In the genomic region with DNA sequence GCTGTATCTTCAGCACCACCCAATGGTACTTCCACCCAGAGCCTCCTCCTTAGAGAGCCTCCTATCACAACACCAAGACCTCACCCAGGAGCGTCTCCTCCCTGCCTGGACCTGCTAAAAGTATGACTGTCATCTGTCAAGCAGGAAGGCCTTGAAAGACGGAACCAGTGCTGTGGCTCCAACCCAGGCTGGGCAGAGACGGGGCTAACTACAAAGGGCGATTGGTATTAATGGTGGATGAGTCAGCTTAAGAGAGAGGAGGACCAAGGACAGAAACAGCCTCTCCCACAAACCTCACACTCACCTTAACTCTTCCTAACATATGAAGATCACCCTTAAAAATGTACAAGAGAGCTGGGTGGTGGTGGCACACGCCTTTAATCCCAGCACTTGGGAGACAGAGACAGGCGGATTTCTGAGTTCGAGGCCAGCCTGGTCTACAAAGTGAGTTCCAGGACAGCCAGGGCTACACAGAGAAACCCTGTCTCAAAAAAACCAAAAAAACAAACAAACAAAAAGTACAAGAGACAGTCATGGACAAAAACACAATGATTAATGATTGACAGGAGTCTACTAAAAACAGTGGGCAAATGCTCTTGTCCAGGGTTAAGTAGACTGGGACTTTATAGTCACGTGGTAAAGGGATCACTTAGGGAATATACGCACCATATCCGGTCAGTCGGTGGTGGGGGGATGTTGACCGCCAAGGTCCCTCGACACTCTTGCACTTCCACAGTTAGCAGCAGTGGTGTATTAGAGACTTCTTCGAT, we compare ENCODE assay signal across 26 mouse cellular contexts. TPM values are rescaled to one million over a fixed set of nuclear protein-coding genes. Genes with fewer than 3 reads are reported as not detected.
A peak's percentile ranks its signal among the peaks of the same experiment; 100 is the strongest.
DNase-seq lines count a peak whose midpoint lies in the region; ATAC-seq and TF ChIP-seq lines count a peak whose summit lies in the region.
"Had no signal": no experiment of that assay in that cellular context is flagged by ENCODE, and none has a peak within 500 bp of the region (broad histone marks: within the 10 kb centered on the region; RNA-seq: fewer than 3 reads in every experiment).

No protein-coding gene starts in this region.

- no peak overlapping the region for H3K4me2 ChIP-seq in heart, embryonic 12.5 days
- no peak overlapping the region for H3K4me2 ChIP-seq in forebrain, embryonic 11.5 days (ENCODE audit: low read depth, low read length, severe bottlenecking)
- H3K4me2 ChIP-seq: embryonic facial prominence, embryonic 12.5 days; embryonic facial prominence, embryonic 15.5 days; hindbrain, embryonic 12.5 days; hindbrain, embryonic 15.5 days; intestine, embryonic 15.5 days had no signal

- H3K9me3 ChIP-seq in heart, embryonic 12.5 days (replicated peaks) = peaks cover 5% of the 10 kb centered on the region; the same call in 1 of the 2 replicates
- H3K9me3 ChIP-seq in forebrain, embryonic 11.5 days (ENCODE audit: control insufficient read depth, low read length) = no peaks in the 10 kb centered on the region
- H3K9me3 ChIP-seq: embryonic facial prominence, embryonic 12.5 days; embryonic facial prominence, embryonic 15.5 days; heart, embryonic 10.5 days; hindbrain, embryonic 12.5 days; hindbrain, embryonic 15.5 days; intestine, embryonic 15.5 days had no signal

- H3K9ac ChIP-seq in heart, embryonic 12.5 days = no peak overlapping the region
- no peak overlapping the region for H3K9ac ChIP-seq in liver, adult 2 months (ENCODE audit: low read depth, low read length)
- no peak overlapping the region for H3K9ac ChIP-seq in forebrain, embryonic 11.5 days (ENCODE audit: low read length)
- H3K9ac ChIP-seq: embryonic facial prominence, embryonic 12.5 days; embryonic facial prominence, embryonic 15.5 days; forebrain, postnatal 0 days; hindbrain, embryonic 12.5 days; hindbrain, embryonic 15.5 days; intestine, embryonic 15.5 days had no signal

- H3K27me3 ChIP-seq in heart, embryonic 12.5 days (replicated peaks) = no peaks in the 10 kb centered on the region
- H3K27me3 ChIP-seq in liver, adult 2 months (ENCODE audit: control insufficient read depth, insufficient read depth, low read length) = no peaks in the 10 kb centered on the region
- no peaks in the 10 kb centered on the region for H3K27me3 ChIP-seq in forebrain, embryonic 11.5 days (ENCODE audit: control insufficient read depth, insufficient read depth, low read length)
- H3K27me3 ChIP-seq: embryonic facial prominence, embryonic 12.5 days; embryonic facial prominence, embryonic 15.5 days; hindbrain, embryonic 12.5 days; hindbrain, embryonic 15.5 days; intestine, embryonic 15.5 days had no signal

- H3K4me1 ChIP-seq in heart, embryonic 12.5 days (replicated peaks) = peaks cover 19% of the 10 kb centered on the region
- peaks cover 25% of the 10 kb centered on the region for H3K4me1 ChIP-seq in liver, adult 2 months (ENCODE audit: control insufficient read depth, insufficient read depth, low read length)
- H3K4me1 ChIP-seq in forebrain, embryonic 11.5 days (replicated peaks; ENCODE audit: control insufficient read depth, insufficient read depth, low read length) = no peaks in the 10 kb centered on the region
- H3K4me1 ChIP-seq: embryonic facial prominence, embryonic 15.5 days had no signal

- H3K4me3 ChIP-seq in heart, embryonic 12.5 days = no peak overlapping the region
- H3K4me3 ChIP-seq in liver, adult 2 months (ENCODE audit: insufficient read depth, low read depth, low read length) = no peak overlapping the region
- H3K4me3 ChIP-seq in forebrain, embryonic 11.5 days (ENCODE audit: low read depth, low read length) = no peak overlapping the region
- H3K4me3 ChIP-seq: embryonic facial prominence, embryonic 12.5 days; embryonic facial prominence, embryonic 15.5 days; gastrocnemius, adult 2 months; heart, embryonic 10.5 days; hindbrain, embryonic 12.5 days; hindbrain, embryonic 15.5 days; intestine, embryonic 15.5 days had no signal

- ATAC-seq in heart, embryonic 12.5 days (ENCODE audit: insufficient number of reproducible peaks, low FRiP score) = no peak
- no peak for ATAC-seq in forebrain, embryonic 11.5 days (replicated peaks; ENCODE audit: low FRiP score)
- ATAC-seq: CD4-positive, CD25-positive, alpha-beta regulatory T cell, adult 4 months; forebrain, embryonic 14.5 days; forebrain, postnatal 0 days; intestine, embryonic 15.5 days had no signal

- no peak for TF ChIP-seq POLR2A in liver, adult 2 months (IDR thresholded peaks at IDR 0.05; ENCODE audit: extremely low read depth, insufficient read depth, low read length)

- peaks cover 4% of the 10 kb centered on the region; the same call in 1 of the 2 replicates for H3K79me2 ChIP-seq in liver, adult 2 months (ENCODE audit: control insufficient read depth, insufficient read depth, low read length)

- TF ChIP-seq CTCF in liver, adult 2 months (IDR thresholded peaks at IDR 0.05; ENCODE audit: low read depth, low read length) = no peak

- 0 out of 2 replicates have a peak overlapping the region, but pooled peaks have one; percentile 19 for H3K27ac ChIP-seq in heart, embryonic 12.5 days (ENCODE audit: poor library complexity, severe bottlenecking)
- peak overlapping the region; percentile 93 for H3K27ac ChIP-seq in liver, adult 2 months (replicated peaks; ENCODE audit: insufficient read depth, low read depth, low read length)
- no peak overlapping the region for H3K27ac ChIP-seq in forebrain, embryonic 11.5 days (ENCODE audit: low read depth, low read length)
- H3K27ac ChIP-seq: embryonic facial prominence, embryonic 12.5 days; embryonic facial prominence, embryonic 15.5 days; gastrocnemius, adult 2 months; heart, embryonic 10.5 days; hindbrain, embryonic 12.5 days; hindbrain, embryonic 15.5 days; intestine, embryonic 15.5 days had no signal

- H3K36me3 ChIP-seq in heart, embryonic 12.5 days = peaks cover 49% of the 10 kb centered on the region
- peaks cover 13% of the 10 kb centered on the region for H3K36me3 ChIP-seq in liver, adult 2 months (ENCODE audit: control insufficient read depth, insufficient read depth, low read length)
- H3K36me3 ChIP-seq in forebrain, embryonic 11.5 days (ENCODE audit: control insufficient read depth, insufficient read depth, low read length) = no peaks in the 10 kb centered on the region

- WGBS in heart, embryonic 12.5 days = 84% methylated on average over 14 of the region's 14 CpGs
- 41% methylated on average over 14 of the region's 14 CpGs for WGBS in liver, adult 2 months
- 91% methylated on average over 14 of the region's 14 CpGs for WGBS in forebrain, embryonic 11.5 days

- no peak for DNase-seq in heart, adult 9 months (ENCODE audit: low spot score in 2 of 2)
- DNase-seq in liver, adult 2 months (ENCODE audit: extremely low read depth, low read depth, low spot score) = peak; percentile 95
- no peak for DNase-seq in liver
- peak; percentile 40 for DNase-seq in adrenal gland, postnatal 10 days
- DNase-seq in adrenal gland, postnatal 25 days = peak; percentile 44
- DNase-seq in forebrain, embryonic 11.5 days (ENCODE audit: low spot score) = no peak
- no peak for DNase-seq in layer of hippocampus, adult 9-11 months
- DNase-seq: cerebellum, adult 11 months; cerebellum, adult 2 months; cerebellum, adult 9-11 months; cerebellum, postnatal 25 days; forebrain, postnatal 0 days; gastrocnemius, adult 2 months; gastrocnemius, postnatal 14 days; heart, adult 11 months; kidney, adult 11 months; kidney, adult 8-10 months had no signal

RNA-seq across cellular contexts. Expression of gene Ern1, which starts 23.8 kb away (rescaled TPM):
- polyA plus RNA-seq in heart, embryonic 12.5 days (2016; fragmentation: Nextera tagmentation; extraction: Ambion mirVana) = 5.7 and 6.9 TPM in 2 replicates
- total RNA-seq in liver, adult 2 months (2014; rRNA removed) = 18.2 and 24.1 TPM in 2 replicates
- 36.3 and 52.8 TPM in 2 replicates for polyA plus RNA-seq in liver, adult 2 months (2012; rRNA removed)
- 10 to 100 TPM; 54.8 to 63.0 TPM for total RNA-seq in adrenal gland, postnatal 10 days (2021)
- total RNA-seq in adrenal gland, postnatal 25 days (2021) = 107 and 122 TPM in 2 replicates
- 5.6 and 7.9 TPM in 2 replicates for polyA plus RNA-seq in forebrain, embryonic 11.5 days (2014; fragmentation: Nextera tagmentation; extraction: Ambion mirVana)

Comparison
In these comparisons a context has a peak if more than half of its experiments do, and no peak if none do; other contexts are left out.
1. DNase-seq: peak in liver, adult 2 months (single experiment), adrenal gland, postnatal 10 days (single experiment) and adrenal gland, postnatal 25 days (single experiment); none in heart, adult 9 months (0 of 2), liver (single experiment), forebrain, embryonic 11.5 days (single experiment) and layer of hippocampus, adult 9-11 months (single experiment).